Mouse (Mus musculus): ENCODE results near the gene Lipe.

Gene Lipe

DNA sequence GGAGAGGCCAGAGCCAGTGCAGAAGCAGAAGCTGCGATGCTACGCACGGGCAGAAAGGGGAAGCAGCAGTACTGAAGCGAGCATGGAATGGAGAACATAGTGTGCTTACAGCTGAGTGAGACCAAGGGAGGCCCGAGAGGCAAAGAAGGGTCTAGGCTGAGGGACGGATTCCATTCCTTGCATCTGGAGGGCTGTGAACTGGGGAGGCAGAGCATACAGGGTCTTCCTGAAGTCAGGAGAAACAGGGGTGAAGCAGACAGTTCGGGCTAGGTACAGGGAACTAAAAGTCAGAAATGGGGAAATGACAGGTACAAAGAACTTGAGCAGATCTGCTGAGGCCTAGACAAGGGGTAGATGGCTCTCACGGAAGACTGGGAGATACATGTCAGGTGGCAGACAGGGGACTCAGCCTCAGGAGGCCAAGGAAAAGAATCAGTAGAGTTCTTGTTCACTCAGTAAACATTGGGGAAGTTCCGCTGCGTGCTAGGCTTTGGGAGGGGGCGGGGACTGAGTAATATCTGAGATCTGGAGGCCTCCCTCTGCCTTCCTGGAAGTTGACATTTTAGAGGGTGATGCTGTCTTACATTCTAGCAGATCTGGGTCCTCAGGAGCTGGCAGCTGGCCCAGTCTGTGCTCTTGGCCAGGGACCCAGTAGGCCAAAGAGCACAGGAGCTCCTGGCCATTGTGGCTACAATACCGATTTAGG, 12.5 kb downstream of the Lipe start:
- no peak for DNase-seq (ENCODE audit: low spot score)

DNA sequence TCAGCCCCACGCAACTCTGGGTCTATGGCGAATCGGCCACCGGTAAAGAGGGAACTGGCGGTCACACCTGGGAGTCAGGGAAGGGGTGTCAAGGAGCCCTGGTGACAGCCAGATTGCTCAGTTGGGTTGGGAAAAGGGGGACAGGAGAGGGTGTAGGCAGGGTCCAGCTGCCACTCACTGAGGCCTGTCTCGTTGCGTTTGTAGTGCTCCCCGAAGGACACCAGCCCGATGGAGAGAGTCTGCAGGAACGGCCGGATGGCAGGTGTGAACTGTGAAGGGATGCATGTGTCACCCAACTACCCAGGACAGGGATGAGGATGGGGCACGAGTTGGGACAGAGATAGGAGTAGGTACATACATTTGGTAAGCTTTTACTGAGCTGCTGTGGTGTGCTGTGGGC, 13.3 kb downstream of the Lipe start:
- no peak for DNase-seq (ENCODE audit: low spot score)

DNA sequence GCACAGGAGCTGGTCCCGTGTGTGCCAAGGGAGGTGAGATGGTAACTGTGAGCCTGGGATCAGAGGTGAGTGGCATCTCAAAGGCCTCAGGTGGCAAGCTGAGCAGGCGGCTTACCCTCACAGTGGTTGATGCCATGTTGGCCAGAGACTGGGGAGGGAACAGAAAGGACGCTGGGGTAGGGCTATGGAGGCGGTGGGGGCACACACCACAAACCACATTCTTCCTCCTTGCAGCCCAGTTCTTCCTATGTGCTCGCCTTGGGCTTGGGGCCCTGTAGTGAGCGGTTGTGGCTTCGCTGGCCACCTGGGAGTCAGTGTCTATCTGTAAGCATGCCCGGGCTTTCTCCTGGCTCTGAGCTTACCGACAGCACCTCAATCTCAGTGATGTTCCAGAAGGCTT, 13.7 kb downstream of the Lipe start:
- no peak for DNase-seq (ENCODE audit: low spot score)

DNA sequence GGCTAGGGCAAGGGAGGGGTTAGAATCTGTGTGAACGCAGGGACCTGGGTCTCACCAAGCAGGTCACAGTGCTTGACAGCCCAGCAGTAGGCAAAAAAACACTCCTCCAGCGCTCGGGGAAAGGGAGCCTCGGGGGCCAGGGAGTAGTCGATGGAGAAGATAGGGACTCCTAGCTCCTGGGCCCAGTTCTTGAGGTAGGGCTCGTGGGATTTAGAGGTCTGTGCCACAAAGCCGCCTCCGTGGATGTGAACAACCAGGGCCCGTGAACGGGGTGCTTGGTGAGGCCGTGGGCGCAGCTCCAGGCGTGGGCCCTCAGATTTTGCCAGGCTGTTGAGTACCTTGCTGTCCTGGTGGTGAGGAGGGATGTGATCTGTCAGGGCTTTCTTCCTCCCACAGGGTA, 14.2 kb downstream of the Lipe start:
- DNase-seq (ENCODE audit: low spot score): no peak

DNA sequence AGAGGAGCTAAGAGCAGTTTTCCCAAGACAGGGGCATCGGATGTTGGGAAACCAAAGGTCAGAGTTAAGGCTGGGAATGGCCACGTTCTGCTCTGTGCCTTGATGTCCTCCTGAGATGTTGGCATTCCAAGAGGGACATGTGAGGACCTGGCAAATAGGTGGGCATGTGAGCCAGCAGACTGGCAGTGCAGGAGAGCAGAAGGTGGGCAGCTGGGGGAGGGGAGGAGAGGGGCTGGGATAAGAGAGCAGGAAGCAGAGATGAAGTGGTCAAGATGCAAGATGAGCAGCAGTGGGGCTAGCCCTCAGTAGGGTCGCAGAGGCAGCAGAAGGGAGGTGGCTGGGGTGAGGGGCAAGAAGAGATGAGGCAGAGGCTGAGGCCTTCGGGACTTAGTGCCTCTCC, 14.6 kb downstream of the Lipe start:
- DNase-seq (ENCODE audit: low spot score): no peak

DNA sequence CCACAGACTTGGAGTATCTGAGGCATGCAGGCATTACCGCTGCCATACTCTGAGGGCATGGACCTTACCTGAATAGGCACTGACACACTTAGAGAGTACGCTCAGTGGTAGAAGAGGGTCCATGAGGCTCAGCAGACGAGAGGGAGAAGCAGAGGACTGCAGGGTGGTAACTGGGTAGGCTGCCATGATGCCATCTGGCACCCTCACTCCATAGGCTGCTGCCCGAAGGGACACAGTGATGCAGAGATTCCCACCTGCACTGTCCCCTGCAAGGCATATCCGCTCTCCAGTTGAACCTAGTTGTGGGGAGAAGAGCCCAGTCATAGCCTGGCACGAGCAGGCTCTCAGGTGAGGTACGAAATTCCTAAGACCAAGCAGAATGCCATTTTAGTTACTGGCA, 15.1 kb downstream of the Lipe start:
- no peak for DNase-seq (ENCODE audit: low spot score)

DNA sequence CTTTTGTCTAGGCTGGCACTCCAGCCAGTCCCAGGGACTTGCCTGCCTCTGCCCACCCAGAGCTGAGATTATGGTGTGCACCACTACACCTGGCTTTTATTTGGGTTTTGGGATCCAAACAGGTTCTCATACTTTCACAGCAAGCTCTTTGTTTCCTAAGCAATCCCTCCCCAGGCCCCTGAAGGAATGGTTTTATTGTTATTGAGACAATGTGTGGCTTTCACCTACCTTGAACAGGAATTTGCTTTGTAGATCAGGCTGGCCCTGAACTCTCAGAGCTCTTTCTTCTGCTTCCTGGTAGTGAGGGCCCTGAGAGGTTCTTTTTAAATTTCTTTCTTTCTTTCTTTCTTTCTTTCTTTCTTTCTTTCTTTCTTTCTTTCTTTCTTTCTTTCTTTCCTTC, 16.0 kb downstream of the Lipe start:
- DNase-seq (ENCODE audit: low spot score): no peak

DNA sequence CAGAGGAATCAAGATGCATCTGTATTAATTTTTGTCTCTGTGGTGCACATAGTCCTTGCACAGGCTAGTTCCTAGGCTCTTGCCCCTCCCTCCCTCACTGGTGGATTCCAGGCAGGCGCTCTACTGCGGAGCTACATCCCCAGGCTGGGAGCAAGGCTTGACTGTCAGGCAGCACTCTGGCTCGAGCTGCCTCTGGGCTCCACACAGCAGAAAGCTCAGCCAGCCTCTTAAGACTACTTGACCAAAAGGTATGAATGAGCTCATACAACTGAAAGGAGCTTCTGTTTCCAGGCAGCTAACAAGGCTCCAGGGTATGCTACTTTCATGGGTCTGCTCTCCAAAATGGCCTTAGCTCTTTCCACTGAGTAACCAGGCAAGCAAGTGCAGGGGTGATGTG, 17.2 kb downstream of the Lipe start:
- no peak for DNase-seq (ENCODE audit: low spot score)

DNA sequence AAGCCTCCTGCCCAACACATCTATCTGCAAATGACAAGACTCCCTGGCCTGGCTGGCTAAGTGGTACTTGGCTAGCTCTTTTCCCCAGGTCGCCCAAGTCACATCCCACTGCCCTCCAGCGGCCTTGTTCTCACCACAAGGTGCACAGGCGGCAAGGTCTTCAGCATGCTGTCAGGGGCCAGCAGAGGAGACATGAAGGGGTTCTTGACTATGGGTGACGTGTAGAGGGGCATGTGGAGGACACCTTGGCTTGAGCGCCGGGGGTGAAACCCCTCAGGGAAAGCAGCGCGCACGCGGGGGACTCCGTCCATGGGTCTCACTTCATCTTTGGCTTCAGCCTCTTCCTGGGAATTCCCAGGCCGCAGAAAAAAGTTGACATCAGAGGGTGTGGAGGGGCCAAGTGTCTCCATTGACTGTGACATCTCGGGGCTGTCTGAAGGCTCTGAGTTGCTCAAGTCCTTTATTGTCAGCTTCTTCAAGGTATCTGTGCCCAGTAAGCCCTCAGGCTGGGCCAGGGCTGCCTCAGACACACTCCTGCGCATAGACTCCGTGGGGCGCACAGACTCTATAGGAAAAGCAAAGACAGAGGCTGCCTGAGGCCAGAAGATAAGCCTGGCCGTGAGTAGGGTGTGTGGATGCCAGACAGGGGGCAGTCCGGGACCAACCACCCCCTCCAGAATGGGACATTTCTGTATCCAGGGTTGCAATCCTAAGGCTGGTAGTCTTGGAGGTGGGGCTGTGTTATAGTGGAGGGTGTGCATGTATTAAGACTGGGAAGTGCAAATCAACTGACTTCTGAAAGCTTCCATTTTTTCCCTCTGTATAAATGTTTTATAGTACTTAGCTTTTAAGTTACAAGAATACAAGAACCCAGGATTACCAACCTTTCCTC, 17.9 kb downstream of the Lipe start:
- no peak for DNase-seq (ENCODE audit: low spot score)

DNA sequence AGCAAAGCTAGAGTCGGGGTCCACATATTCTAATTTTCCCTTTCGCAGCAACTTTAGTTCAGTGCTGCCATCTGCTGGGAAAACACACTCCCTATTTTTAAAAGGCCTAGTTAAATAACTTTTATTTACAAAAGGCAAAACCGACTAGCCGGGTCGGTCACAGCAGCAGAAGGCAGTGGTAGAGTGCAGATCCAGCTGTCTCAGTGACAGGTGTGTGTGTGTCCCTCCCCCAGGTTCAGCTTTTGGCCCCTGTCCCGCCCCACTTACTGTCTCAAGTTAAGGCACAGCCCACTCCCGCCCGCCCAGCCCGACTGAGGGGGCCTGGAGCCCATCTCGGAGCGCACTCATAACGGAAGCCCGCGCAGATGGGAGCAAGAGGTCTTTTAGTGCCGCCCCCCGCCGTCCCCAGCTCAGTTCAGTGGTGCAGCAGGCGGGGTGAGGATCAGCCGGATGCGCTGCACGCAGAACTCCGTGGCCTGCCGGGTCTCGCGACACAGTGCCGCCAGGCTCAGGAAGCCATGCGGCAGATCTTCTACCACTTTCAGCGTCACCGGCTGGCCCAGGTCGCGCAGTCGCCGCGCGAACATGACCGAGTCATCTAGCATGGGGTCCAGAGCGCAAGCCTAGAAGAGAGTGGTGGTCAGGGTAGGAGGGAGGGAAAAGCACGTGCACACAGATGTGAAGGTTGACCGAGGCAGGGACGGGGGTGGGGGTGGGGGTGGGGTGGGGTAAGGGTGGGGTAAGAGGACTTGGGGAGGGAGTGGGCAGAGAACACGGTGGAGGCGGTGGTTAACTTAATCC, 18.8 kb downstream of the Lipe start:
- DNase-seq (ENCODE audit: low spot score): no peak

DNA sequence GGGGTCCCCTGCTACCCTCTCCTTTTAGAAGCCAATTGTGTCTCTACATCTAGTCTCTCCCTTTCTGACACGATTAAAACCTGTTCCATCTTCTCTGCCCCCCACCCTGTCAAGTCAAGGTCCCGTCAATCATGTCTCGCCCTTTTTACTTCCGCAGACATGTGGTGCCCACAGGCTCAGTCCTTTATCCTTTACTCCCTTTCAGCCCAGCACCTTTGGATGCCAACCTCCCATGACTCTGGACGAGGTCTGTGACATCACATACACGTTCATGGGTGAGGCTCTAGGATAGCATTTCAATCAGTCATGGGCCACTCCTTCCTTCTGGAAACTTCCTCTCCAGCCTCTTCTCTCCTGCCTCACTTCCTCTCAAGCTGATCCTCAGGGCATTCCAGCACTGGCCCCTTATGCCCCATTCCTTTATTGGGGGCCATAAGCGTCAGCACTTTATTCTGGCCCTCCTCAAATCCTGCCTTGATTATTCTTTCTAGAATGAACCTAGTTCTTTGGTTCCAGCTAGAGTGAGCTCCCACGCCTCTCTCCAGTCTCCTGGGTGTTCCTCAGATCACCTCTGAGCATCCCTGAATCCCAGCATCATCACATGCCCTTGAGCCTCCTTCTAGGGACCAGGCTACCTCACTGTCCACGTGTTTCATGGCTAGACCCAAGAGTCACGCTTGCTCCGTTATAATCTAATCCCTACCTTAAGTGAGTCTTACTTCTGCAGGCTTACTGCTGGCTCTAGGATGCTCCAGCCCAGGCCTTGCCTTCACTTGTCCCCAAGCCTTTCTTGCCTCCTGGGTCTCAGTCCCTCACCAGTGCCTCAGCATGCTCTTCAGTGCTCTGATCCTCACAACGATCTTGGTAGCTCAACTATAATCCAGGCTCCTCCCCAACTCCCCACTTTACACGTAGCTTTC, 20.1 kb downstream of the Lipe start:
- no peak for DNase-seq (ENCODE audit: low spot score)

DNA sequence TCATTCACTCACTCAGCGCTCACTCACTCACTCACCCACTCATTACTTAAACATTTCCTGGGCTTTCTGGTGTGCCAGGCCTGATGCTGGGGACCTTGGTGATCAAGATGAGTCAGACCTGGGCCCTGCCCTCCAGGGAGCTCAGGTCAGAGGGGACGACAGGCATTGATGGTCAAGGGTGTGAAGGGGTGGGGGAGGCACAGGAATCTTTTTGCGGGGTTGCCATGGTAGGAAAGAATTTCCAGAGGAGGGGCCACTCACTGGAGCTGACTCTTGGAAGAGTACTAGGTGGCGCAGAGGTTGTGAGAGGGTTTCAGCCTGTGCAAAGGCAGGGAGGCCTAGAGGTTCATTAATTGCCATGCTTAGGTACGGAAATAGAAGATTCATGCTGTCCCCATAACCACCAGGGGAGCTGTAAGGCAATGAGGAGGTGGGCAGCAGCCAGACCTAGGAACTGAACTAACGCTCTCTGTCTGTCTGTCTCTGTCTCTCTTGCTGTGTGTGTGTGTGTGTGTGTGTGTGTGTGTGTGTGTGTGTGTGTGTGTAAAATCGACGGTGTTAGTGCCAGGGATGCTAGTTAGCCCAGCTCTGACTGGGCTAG, 21.3 kb downstream of the Lipe start:
- no peak for DNase-seq (ENCODE audit: low spot score)

DNA sequence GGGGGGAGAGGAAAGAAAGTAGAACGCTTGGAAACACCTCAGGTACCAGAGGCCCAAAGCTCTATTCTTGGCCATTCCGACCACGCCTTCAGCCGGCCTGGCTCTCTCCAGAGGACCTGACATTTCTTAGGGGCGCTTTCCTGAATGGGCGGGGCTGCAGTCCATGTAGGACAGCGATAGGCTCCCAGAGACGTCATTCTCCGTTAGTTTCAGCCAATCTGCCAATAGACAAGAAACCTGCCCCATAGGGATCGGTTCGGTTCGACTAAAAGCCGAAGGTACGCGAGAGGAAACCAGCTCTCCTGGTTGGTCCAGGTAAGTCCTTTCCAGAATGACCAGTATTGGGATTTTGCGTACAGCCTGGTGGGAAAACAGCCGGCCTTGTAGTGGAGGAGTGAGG, 22.0 kb downstream of the Lipe start:
- no peak for DNase-seq (ENCODE audit: low spot score)

DNA sequence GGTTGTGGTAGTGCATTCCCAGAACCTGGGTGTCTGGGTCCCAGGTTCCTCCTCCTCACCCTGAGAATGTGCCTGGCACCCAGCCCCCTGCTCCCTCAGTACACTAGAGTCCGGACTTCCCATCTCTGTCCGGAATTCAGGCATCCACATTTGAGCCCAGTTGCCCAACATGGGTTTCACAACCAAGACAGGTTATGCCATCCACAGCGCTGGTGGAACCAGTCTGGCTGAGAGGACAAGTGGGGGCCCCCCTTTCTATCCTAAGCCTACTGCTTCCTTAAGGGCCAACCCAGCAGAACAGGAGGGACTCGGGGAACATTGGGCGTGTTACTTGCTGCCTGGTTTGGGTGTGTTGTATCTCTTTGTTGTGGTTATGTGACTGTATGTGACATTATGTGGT, 26.1 kb downstream of the Lipe start:
- DNase-seq (ENCODE audit: low spot score): no peak

DNA sequence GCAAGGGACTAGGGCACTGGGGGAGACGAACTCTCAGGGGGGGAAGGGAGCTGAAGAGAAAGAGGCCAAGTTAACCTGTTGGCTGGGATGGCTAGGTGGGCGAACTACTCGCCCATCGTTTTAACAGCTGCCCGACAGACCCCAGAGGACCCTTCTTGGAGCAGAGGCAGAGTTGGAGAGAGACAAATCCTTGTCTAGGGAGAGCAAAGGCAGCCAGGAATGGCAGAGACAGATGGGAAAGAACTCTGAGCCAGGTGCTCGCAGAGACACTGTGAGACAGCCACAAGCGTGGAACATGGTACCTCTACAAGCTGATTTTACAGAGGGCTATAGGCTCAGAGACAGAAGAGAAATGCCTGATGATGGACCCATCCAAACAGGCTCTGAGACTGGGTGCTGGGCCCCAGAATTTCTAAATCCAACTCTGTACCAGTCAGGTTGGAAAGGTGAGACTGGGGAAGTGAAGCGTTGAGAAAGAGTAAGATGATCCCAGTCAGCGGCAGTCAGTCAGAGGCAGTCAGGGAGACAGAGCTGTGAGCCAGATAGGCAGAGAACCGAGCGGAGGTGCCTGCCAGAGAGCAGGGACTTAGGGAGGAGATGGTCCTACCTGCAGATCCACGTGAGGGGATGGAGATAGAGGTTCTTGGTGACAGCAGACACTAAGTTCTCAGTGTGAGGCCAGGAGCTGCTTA, 29.3 kb downstream of the Lipe start, which contains the start of gene Cnfn:
TSS of gene Cnfn (minus strand) at position 667 of the 692 bp plus-strand sequence.
- DNase-seq (ENCODE audit: low spot score): no peak

DNA sequence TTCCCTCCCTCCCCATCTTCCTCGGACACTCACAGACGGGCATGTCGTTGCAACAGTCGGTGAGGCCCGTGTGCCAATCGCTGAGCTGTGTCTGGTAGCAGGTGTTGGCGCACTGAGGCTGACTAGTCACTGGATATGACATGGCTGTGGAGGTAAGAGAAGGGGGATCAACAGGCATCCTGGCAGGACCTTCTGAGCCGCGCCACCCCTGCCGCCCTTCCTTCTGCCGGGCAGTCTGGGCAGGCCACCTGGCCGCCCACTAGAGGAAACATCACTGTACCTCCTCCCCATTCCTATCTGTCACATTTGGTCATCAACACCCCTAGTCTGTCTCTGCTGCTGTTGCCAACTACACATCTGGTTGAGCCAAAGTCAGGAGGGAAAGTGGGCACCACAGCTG, 30.2 kb downstream of the Lipe start:
- DNase-seq (ENCODE audit: low spot score): no peak

DNA sequence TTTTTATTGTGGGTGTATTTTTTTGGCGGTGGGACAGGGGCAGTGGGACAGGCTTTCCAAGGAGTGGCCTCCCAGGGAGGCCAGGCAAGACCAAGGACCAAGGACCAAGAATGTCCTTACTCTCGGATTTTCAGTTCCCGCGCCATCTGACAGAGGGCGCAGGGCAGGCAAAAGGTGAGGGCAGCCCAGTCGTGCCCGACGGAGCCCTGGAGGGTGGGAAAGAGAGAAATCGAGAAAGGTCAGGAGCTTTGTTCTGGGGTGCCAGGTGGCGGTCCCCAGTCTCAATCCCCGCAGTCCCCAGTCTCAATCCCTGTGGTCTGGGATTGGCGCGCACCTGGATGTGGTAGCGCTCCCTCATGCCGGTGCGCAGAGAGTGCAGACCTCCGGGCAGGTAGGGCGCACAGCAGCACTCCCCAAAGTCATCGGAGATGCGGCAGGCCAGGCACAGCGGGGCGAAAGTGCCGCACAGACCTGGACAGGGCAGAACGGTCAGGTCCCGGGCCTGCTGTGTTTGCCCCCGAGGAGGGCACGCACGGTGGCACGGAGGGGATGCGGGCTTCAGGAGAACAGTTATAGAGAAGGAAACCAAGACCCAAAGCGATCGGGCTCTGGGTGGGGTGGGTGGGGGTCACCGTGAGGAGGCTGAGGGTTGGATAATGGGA, 30.7 kb downstream of the Lipe start:
- no peak for DNase-seq (ENCODE audit: low spot score)

DNA sequence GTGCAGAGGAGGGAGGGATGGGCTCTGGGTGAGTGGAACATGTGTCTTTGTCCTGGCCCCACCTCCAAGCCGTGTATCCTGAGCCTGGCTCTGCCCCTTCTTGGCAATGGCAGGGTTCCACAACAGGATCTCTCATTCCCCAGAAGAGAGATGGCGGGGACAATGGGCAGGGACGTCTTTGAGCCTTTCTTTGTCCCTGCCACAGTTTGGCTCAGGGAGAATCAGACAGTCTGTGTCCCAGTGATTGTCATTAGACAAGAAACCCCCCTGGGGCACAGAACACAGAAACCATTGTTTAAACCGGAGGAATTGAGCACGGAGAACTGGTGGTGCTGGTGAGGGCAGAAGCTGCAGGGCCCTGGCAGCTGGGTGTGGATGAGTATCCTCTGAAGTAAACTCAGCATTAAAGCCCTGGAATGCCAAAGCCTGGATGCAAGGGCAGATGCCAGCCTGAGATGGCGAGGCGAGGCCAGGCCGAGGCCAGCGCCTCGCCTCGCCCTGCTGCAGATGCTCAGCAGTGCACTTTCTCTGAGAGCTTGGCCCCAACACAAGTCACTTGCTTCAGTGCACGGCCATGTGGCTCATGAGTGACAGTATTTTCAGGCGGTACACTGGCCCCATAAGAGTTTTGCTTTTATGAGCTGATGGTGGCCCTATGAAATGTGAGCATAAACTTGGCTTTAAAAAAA, 32.4 kb downstream of the Lipe start:
- no peak for DNase-seq (ENCODE audit: low spot score)

DNA sequence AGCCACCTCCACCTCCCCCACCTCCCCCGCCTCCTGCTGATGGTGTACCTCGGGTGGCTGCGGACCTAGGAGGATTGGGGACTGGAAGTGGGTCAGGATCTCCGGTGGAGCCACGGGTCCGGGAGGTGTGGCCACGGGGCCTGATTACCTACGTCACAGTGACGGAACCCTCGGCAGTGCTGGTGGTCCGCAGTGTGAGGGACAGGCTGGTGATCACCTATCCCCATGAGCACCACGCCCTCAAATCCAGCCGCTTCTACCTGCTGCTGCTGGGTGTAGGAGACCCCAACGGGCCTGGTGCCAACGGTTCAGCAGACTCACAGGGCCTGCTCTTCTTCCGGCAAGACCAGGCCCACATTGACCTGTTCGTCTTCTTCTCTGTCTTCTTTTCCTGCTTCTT, 34.9 kb downstream of the Lipe start:
- no peak for DNase-seq (ENCODE audit: low spot score)
